Mouse (Mus musculus): Measurements from ENCODE around the gene Srek1ip1.

Gene Srek1ip1

GRCm38 (mm10) chr13:104792184-104792583, at the start of gene Srek1ip1:
Gene Srek1ip1, plus strand, starts transcription at chr13:104792484.
- DNase-seq = no peak

GRCm38 (mm10) chr13:104742866-104743265, 49.4 kb upstream of the Srek1ip1 start:
- DNase-seq = no peak

DNA sequence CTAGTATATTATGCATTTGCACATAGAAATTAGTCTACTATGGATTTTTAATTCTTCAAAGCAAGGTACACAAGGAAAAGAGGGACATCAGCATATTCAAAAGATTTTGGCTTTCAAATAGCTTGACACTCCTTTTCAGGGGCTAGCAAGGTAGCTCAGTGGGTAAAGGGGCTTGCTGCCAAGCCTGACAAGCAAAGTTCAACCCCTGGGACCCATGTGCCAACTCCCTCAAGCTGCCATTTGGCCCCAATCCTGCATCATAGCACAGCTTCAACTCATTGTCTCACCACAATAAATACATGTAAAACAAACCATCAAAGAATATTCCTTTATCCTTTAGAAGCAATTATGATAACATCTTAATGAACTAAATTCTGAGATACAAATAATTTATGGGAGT, 45.3 kb upstream of the Srek1ip1 start:
- DNase-seq = peak; percentile 37 to 44

DNA sequence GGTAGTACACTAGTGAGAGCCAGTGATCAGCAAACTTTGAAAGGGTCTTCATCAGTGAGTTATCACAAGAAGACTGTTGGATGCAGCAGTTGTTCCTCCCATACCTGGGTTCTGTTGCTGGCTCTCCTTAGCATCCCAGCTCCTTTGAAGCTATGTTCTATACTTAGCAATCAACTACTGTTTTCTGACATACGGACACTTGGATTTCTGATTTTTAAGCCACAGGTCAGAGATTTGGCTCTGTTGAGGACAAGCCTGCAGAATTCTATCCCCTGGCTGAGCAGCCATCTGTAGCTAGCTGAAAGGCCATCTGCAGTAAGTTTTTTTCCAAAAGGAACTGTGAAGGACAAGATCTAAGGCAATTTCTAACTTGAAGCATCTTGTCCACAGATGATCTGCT, 32.9 kb upstream of the Srek1ip1 start:
- peak; percentile 62 to 79 for DNase-seq

DNA sequence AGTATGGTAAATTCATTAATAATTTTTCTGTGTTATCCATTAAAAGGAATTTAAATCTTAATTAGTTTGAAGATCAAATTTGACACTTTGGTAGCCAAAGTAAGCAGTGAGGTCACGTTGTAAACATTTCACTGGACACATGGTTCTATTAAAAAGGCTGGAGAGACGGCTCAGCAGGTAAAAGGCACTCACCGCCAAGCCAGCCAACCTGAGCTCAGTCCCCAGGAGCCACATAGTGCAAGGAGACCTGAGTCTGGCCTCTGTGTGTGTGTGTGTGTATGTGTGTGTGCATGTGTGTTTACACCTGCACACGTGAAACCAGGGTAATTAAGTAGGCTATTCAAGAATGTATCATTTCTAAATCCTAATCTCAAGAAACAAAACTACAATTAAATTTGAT, 29.9 kb upstream of the Srek1ip1 start:
- DNase-seq = peak in 1 of 2 experiments; percentile 29

DNA sequence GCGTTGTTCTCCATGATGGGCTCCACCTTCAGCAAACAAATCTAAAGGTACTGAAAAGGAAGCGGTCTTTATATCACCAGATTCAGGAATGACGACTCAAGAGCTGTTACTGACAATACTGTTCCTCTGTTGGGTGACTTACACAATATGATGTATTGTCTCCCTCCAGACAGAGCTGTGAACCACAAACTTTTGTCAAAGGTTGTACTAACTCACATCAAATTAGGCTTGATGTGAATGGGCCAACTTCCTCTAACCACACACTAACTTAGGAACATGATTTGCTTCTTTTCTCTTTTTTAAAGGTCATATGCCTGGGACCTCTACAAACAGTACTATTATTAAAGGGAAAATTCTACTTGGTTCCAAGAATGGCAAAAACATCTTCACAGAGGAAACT, 29.1 kb upstream of the Srek1ip1 start:
- no peak for DNase-seq

DNA sequence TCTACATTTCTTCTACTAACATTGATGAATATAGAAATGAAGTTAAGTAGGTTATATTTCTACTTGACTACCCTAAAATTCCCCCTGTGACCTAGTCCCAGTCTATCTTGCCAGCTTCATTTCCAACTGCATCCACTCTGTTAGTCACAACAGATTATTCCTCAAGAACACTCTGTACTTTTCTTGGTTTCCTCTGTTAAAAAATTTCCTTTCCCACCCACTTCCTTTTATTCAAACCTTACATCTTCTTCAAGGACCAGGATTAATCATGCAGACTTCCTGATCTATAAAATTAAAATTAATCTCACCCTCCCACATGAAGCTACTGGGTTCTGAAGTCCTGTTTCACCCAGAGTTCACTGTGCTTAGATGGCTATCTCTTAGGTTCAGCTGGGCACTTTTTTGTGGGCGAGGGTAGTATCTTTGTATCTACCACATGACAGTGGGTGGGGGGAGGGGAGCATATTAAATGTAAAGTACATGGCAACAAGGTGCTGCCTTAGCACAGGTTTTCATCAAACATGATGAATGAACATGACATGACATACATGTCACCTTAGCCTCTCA, 13.1 kb upstream of the Srek1ip1 start:
- DNase-seq = no peak

DNA sequence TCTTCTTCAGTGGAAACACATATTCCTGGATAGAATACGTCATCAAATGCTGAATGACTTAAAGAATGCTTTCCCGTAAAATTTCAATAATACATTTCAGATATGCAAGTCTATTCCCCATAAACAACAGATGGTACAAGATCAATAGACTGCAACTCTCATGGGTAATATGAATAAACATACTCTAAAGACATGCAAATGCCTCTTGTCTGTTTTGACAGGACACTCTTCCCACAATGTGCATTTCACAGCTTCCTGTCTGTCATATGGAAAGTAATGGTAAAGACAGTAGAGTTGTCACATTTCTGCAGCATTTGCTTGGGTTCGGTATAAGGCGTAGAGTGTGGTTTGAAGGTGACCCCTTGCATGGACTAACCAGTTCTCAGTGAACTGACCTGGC, 5.0 kb upstream of the Srek1ip1 start:
- no peak for DNase-seq

DNA sequence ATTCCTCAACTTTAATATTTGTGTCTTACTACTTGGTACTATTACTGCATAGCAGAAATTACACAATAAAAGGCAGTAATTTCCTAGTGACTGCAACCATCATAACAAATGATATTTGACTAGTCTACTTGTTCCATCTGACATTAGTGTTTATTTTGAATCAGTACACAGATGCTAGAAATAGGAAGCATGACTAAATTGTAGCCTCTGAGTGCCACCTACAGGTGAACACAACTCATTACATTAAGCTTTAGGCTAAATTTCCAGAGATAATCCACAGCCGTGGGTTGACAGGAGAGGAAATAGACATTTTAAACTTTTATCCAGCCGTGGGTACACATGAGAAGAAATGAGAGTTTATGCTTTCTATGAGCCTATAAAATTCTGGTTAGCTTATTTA, 2.6 kb upstream of the Srek1ip1 start:
- peak; percentile 47 to 49 for DNase-seq

DNA sequence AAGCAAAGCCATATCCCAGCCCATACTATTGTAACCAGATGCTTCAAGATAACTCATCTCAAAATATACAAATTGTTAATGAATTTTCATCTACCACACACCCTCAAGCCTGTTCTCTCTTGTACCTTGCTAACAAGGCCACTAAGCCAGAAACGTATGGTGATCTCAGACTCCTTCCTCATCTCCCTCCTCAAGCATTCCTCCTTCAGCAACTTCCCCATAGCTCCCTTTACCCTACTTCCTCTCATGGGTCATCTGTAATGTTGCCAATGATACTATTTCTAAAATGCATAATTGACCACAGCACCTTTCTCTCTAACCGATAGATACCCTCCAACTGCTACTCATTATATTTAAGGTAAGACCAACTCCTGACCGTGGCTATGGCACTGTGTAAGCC, 2.1 kb downstream of the Srek1ip1 start:
- DNase-seq = no peak

- no peak for DNase-seq
Measured at GRCm38 (mm10) chr13:104799067-104799466, 6.8 kb downstream of the Srek1ip1 start.

GRCm38 (mm10) chr13:104799566-104800182, 7.4 kb downstream of the Srek1ip1 start:
- no peak for DNase-seq

GRCm38 (mm10) chr13:104805681-104806080, 13.4 kb downstream of the Srek1ip1 start:
- DNase-seq = no peak

DNA sequence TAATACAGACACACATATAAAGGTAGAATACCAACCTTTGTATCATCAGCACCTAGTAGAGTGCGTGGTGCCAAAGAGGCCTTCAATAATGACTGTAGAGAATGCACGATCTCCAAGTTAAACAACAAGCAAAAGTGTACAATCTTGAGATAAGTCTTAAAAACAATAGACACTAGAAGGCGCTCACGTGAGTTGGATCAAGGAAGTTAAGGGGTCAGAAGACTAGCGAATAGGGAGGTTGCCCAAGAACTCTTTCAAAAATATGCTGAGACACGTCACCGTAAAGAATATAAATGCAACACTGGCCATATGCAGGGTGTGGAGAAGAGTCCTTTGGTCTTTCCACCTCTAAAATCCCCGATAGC, 24.0 kb downstream of the Srek1ip1 start:
- DNase-seq = no peak

- peak; percentile 76 to 85 for DNase-seq
Measured at GRCm38 (mm10) chr13:104816635-104817571, 24.6 kb downstream of the Srek1ip1 start, which contains the start of gene Cwc27. Gene Cwc27, minus strand, starts transcription at chr13:104817142.

DNA sequence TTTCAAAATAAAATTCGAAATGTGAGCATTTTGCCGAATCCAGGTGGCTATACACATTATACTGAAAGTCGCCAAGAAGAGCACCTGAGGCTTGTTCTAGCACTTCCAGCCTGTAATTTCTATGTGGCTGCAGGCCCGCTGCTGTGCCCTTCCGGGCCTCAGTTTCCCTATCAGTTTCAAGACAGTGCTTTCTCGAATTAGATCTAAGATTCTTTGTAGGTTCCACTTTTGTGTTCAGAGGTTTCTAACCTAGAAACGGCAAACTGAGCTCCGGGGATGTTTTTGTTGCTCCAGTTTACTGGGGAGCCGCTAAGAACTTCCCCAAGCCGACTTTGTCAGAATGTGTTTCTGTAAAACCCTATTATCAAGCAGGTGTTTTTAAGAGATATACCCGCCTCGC, 25.4 kb downstream of the Srek1ip1 start:
- no peak for DNase-seq

GRCm38 (mm10) chr13:104821192-104821591, 28.9 kb downstream of the Srek1ip1 start:
- no peak for DNase-seq

- DNase-seq = no peak
Measured at GRCm38 (mm10) chr13:104821908-104822307, 29.6 kb downstream of the Srek1ip1 start.

- DNase-seq = no peak
Measured at GRCm38 (mm10) chr13:104822411-104822838, 30.1 kb downstream of the Srek1ip1 start.

DNA sequence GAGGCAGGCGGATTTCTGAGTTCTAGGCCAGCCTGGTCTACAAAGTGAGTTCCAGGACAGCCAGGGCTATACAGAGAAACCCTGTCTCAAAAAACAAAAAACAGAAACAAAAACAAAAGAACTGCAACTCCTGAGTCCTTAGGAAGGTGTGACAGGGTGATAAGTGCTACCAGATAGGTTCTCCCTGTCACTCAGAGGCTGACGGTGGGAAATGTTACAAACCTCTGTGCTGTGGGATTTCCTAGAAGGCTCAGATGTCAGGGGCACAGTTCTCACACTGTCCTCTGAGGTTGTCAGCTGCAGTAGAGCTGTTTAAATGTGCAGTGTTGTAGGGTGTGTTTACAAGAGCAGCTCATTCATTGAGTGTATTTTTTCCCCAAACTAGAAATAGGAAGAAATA, 33.2 kb downstream of the Srek1ip1 start:
- no peak for DNase-seq

- DNase-seq = no peak
Measured at GRCm38 (mm10) chr13:104832811-104833210, 40.5 kb downstream of the Srek1ip1 start.

GRCm38 (mm10) chr13:104837628-104838027, 45.3 kb downstream of the Srek1ip1 start:
- no peak for DNase-seq

DNA sequence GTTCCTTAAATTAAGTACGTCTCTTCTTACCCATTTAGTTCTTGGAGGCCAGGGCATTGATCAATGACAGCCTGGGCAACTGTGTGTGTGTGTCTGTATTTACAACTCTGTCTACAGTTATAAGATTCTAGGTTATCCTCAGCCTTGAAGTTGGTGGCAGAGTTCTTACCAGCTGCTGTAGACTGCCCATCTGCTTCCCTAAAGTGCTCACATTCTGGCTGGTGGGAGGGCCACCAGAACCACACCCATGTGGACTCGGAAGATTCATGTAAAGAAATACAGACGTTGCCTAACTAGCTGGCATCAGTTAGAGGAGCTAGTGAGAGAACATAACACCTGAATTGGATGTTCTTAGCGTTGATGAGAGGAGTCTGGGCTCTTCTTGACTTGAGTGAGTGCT, 49.7 kb downstream of the Srek1ip1 start:
- no peak for DNase-seq

Data from cerebellum, adult 18-20 months (tissue).